Mouse (Mus musculus): ENCODE results near the gene Sympk. TPM values are rescaled to one million over a fixed set of nuclear protein-coding genes. Genes with fewer than 3 reads are reported as not detected.

Sympk gene
- total and polyA plus RNA-seq, 3 experiments, result 122 to 226 TPM; not detected in 1

DNA sequence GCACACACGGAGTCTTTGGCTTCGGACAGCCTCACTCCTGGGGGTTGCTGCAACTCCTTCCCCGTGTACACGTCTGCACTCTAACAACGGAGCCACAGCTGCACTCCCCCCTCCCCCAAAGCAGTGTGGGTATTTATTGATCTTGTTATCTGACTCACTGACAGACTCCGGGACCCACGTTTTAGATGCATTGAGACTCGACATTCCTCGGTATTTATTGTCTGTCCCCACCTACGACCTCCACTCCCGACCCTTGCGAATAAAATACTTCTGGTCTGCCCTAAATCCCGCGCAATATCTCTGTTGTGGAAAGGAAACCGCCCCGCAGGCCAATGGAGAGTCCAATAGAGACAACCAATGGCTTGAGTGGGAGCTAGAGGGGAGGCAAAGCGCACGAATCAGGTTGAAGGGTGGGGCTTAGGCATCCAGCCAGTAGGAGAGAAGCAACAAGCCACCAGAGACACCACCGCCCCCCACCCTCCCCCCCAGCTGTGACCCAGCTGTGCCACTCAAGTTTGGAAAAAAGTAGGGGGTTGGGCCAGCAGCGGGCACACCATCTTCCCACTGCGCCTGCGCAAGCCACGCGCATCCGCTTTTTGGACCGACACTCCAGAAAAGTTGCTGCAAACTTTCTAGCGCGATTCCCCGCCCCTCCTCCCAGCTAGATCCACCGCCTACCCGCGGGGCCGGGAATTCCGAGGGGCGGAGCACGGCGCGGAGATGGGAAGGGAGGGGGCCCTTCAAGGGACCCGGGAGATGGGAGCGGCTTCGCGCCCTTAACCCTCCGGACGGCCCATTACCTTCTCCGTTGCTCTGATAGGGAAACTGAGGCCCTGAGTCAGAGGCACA lies 69.6 kb downstream of the Sympk start:
- DNase-seq (ENCODE audit: low read depth, low spot score), result peak; percentile 98
- Histone ChIP-seq H3K36me3 (ENCODE audit: control insufficient read depth in 1 of 2, insufficient read depth in 2 of 2, low read length in 2 of 2) (no peaks in the 10 kb centered on the region), H3K4me1 (ENCODE audit: control insufficient read depth in 1 of 2, insufficient read depth in 2 of 2, low read length in 2 of 2) (peaks cover 0 to 9% of the 10 kb centered on the region in 2 experiments; a peak in 3 of 4 replicates), H3K4me3 (ENCODE audit: control insufficient read depth in 1 of 2, insufficient read depth in 1 of 2, low read depth in 2 of 2, low read length in 2 of 2) (peak overlapping the region; percentile 58 to 72), H3K9me3 (replicated peaks; ENCODE audit: insufficient read depth, low read length) (no peaks in the 10 kb centered on the region), H3K27me3 (ENCODE audit: control insufficient read depth in 1 of 2, insufficient read depth in 2 of 2, low read length in 2 of 2) (no peaks in the 10 kb centered on the region), H3K27ac (ENCODE audit: control insufficient read depth, low read depth, low read length) (peak overlapping the region; percentile 86), H3K9ac (ENCODE audit: control insufficient read depth, low read depth, low read length, poor library complexity, severe bottlenecking) (peak overlapping the region; percentile 94), H3K79me2 (ENCODE audit: control insufficient read depth, insufficient read depth, low read length, poor library complexity) (peaks cover 8% of the 10 kb centered on the region; the same call in 1 of the 2 replicates)
- TF ChIP-seq MYB (IDR thresholded peaks at IDR 0.05; ENCODE audit: low read depth, low read length) (no peak), RCOR1 (IDR thresholded peaks at IDR 0.05; ENCODE audit: low read depth, low read length) (0 out of 2 replicates have a peak, but pooled peaks have one; percentile 4), MXI1 (IDR thresholded peaks at IDR 0.05; ENCODE audit: low read depth, low read length) (peak; percentile 20; the same call in 1 of the 2 replicates), UBTF (IDR thresholded peaks at IDR 0.05; ENCODE audit: borderline replicate concordance, insufficient read depth, low read depth, low read length) (no peak), MEF2A (IDR thresholded peaks at IDR 0.05; ENCODE audit: extremely low read depth, insufficient replicate concordance, low read depth, low read length, poor library complexity, severe bottlenecking) (no peak), HCFC1 (IDR thresholded peaks at IDR 0.05; ENCODE audit: low read depth, low read length) (peak; percentile 76), ZNF384 (IDR thresholded peaks at IDR 0.05; ENCODE audit: low read depth, low read length) (peak; percentile 60; the same call in 1 of the 2 replicates), NRF1 (IDR thresholded peaks at IDR 0.05; ENCODE audit: insufficient read depth, low read depth, low read length, poor library complexity, severe bottlenecking) (peak; percentile 91), MAX (IDR thresholded peaks at IDR 0.05; ENCODE audit: low read length) (no peak; the same call in 1 of the 2 replicates), ZMIZ1 (IDR thresholded peaks at IDR 0.05; ENCODE audit: low read depth, low read length) (peak; percentile 42; the same call in 1 of the 2 replicates), POLR2AphosphoS2 (IDR thresholded peaks at IDR 0.05; ENCODE audit: low read length) (peak; percentile 82), POLR2A (IDR thresholded peaks at IDR 0.05; ENCODE audit: control insufficient read depth in 1 of 2, insufficient read depth in 1 of 2, low read depth in 1 of 2, low read length in 2 of 2, poor library complexity in 1 of 2) (peak; percentile 18 to 67; a peak in 1 of 4 replicates), CHD2 (IDR thresholded peaks at IDR 0.05; ENCODE audit: low read length) (peak; percentile 53), SIN3A (IDR thresholded peaks at IDR 0.05; ENCODE audit: low read length) (peak; percentile 84), SMC3 (IDR thresholded peaks at IDR 0.05; ENCODE audit: low read depth, low read length) (no peak), CHD1 (IDR thresholded peaks at IDR 0.05; ENCODE audit: low read depth, low read length) (no peak), ETS1 (IDR thresholded peaks at IDR 0.05; ENCODE audit: low read depth, low read length) (peak; percentile 94), NELFE (IDR thresholded peaks at IDR 0.05; ENCODE audit: low read depth, low read length) (peak; percentile 76), MAZ (IDR thresholded peaks at IDR 0.05; ENCODE audit: low read depth, low read length) (peak; percentile 90), KAT2A (conservative IDR thresholded peaks at IDR 0.05; ENCODE audit: low read depth, low read length) (no peak; the same call in 1 of the 2 replicates), RAD21 (IDR thresholded peaks at IDR 0.05; ENCODE audit: low read depth, low read length) (no peak), ELF1 (IDR thresholded peaks at IDR 0.05; ENCODE audit: low read depth, low read length) (peak; percentile 54; the same call in 1 of the 2 replicates), MYC (IDR thresholded peaks at IDR 0.05; ENCODE audit: low read depth, low read length) (no peak)

All from MEL (cell line).